Mouse (Mus musculus) cerebellum, postnatal 10 days (tissue): ENCODE measurements at regions not wholly inside any gene's neighbourhood (a gene's known extent, or its start where the extent isn't known, plus 50 kb on each side); places are given as distances from the start of the nearest gene placed in this dataset.

Experiments used
- DNase-seq, 2 experiments: peaks; one replicate each; pipeline ENCODE4 v3.0.0; 2021; ENCODE audit warnings: mixed read lengths in 2 of 2

DNA sequence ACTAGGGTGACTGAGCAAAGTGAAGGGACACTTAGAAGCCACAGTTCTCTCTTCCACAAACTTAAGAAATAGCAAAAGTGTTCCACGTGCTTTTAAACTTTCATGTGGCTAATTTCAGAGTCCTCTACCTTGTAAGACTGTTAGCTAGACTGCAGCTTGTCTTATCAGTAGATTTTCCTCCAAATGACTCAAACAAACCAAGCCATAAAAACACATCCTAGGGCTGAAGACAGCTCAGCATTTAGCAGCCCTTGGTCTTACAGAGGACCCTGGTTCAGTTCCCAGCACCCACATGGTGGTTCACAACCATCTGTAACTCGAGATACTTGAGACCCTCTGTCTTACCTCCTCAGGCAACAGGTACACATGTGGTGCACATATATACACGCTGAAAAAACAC is 209.9 kb upstream of the Klf14 start:
- DNase-seq: no peak

- no peak for DNase-seq
Observed at GRCm38 (mm10) chr6:31169343-31169742, 210.5 kb upstream of the Klf14 start.

DNA sequence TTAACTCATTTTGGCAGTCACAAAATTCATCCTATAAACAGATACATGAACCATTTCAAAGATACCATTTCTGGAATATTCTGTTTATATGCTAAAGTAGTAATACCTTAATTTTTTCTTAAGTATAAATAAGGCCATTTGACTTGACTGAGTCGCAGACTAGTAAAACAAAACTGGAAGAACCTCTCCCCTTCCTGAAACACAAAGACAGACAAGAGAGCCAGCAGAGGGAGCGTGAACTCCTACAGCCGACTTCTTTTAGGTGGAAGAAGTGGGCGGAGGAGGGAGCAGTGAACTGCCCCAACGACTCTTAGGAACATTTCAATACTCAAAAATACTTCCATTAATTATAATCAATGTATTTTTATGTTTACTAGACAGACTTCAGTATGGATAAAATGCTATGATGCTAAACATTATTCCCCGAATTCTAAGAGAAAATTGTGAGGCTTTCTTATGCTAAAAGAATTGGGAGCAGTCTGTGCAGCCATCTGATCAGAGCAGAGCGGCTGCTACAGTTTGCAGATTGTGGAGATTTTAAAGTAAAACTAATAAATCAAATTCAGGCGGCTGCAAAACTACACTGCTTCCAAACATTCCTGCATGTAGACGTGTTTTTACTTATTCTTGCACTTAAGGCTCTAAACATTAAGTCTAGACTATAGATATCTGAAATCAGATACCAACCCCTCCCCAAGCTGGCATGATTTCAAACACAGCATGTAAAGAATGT is 211.2 kb upstream of the Klf14 start:
- DNase-seq: no peak

DNA sequence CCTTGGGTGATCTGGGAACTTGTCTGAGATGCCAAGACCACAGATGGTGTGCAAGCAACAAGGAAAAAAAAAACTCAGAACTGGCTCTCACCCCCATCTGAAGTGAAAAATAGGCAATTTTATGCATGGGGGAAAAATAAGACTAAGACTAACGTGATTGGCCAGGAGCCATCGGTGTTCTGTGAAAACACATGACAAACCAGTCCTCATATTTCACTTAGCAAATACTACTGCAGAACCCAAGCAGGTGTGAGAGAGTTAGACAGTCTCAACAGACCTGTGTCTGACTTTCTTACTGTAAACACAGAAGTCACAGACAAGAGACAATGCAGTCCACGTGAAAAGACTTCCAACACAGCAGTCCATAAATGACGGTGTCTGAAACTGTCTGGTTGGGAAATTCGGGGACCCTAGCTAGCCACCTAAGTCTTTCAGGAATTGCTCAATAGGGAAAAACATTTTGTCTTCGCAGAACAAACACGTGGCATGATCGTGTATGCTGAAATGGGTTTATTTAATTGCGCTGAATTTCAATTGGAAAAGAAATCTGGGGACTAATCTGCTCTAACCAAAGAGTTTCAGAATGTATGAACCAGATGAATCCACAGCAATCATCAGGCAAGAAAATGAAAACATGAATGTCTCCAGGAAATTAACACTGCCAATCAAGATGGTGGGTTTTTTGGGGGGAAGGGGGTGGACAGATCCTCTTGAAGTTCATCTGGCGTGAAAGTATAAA is 213.1 kb upstream of the Klf14 start:
- peak; percentile 55 to 71 for DNase-seq

GRCm38 (mm10) chr6:31175769-31176168 is 216.9 kb upstream of the Klf14 start:
- DNase-seq: no peak

- DNase-seq: peak; percentile 77 to 79
Observed at GRCm38 (mm10) chr6:31176368-31176767, 217.5 kb upstream of the Klf14 start.

GRCm38 (mm10) chr6:31176831-31177230 is 218.0 kb upstream of the Klf14 start:
- no peak for DNase-seq

- DNase-seq: no peak
Observed at GRCm38 (mm10) chr6:31178201-31178880, 219.5 kb upstream of the Klf14 start.

- DNase-seq: no peak
Observed at GRCm38 (mm10) chr6:31182284-31182683, 216.3 kb upstream of the Mkln1 start.

DNA sequence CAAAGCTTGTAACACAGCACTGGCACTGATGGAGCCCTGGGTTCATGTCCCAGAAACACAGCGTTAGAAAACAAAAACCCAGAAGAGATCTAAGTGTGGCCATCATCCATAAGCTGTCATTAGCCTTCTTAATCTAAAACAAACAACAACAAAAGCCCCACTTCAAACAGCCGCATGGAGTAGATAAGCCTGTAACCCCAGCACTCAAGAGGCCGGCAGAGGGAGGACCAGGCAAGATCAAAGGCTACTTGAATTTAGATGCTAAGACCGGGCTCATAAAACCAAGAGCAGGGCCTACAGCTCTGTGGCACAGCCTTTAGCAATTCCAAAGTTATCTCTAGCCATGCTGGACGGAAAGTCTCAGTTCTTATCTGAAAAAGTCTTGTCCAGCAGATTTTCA is 215.4 kb upstream of the Mkln1 start:
- DNase-seq: no peak

DNA sequence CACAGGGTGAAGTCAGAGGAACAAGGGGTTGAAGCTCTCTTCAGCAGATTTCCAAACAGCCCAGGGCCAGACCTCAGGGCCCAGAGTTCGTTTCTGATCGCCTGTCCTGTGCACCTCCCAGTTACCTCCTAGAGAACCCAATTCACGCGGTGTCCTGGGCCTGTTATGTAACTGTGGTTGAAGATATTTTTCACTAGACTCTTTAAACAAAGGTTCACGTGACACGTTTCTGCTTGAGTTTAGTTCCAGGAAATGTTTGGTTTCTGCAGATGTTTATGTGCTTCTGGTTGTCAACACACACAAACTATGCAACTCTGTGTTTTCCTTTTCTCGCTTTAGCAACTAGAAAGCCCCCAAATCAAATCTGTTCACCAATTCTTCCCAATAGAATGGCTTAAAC is 214.0 kb upstream of the Mkln1 start:
- DNase-seq: no peak

DNA sequence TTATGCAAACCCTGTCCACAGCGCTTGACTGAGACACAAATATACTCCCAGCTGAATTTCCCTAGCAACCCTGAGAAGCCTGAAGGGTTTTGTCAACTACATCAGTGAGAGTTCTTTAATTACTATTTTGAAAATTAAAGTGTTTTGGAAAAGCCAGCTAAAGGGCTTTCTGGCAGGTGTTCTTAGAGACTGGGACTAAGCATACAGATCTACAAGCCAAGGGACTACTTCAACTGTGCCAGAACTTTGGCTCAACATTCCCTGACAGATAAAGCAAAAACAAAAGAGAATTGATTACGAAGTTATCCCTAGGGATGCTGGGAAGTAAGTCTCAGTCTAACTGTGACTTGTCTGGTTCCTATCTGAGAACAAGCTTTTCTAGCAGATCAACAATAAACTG is 213.4 kb upstream of the Mkln1 start:
- no peak for DNase-seq

GRCm38 (mm10) chr6:31188066-31188465 is 210.5 kb upstream of the Mkln1 start:
- no peak for DNase-seq

DNA sequence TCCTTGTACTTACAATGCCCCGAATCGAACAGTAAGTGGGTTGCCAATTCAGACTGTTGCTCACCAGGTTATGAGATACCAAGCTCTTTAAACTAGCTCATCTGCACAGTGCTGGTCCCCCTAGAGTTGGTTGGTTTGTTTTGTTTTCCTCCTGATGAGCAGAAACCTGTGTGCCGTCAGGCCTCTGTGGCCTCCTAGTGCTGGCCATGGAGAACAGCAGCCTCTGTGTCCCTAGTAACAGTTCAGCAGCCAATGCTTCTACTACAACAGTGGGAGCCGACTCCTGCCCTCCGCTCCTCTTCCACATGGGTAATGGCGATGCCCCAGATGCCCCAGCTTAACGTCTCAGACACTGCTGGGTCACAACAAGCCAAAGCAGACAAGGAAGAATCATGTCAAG is 209.5 kb upstream of the Mkln1 start:
- peak; percentile 46 to 47 for DNase-seq

DNA sequence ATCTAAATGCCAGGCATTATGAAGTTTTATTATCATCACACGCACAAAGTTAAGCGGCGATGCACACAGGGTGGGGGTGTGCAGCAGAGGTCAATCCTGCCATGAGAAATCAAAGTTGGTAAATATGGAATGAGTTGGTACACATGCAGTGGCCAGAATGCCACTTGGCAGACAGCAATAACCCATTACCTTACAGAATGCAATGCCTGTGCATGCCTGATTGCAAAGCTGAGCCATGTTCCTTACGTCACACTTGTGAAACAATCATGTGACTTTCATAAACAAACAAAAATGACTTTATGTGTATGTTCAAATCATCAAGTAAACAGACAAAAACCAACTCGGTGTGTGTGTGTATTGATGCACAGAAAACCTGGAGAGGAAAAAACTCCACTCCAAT is 208.5 kb upstream of the Mkln1 start:
- no peak for DNase-seq

DNA sequence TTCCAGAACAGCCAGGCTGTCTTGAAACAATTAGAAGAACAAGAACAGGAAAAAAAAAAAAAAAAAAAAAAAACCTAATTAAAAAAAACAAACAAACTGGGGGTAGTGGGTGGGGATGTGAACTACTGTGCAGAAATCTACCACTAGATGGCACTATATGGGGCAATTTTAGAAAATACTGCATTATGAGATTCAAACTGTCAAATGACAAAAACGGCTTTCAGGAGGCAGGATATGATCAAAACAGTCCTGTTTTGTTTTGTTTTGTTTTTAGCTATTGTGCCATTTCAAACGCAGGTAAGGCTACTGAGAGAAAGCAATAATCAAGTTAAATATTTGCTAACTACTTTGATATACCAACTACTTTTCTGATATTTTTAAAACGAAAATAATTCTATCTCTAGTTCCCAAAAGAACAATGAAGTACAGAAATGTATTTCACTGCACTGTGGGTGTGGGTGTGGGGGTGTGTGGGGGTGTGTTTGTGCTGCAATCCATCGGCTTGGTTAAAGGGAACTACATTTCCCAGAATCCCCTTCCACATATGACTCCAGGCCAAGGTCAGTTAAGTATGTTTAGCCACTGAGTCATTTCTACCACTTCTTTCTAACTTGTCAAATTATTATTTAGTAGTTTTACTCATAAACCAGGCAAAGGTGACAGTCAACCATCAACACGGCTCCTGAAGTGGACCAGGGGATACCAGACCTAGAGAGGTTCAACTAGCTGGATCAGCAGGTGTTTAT is 207.7 kb upstream of the Mkln1 start:
- DNase-seq: peak in 1 of 2 experiments; percentile 71

DNA sequence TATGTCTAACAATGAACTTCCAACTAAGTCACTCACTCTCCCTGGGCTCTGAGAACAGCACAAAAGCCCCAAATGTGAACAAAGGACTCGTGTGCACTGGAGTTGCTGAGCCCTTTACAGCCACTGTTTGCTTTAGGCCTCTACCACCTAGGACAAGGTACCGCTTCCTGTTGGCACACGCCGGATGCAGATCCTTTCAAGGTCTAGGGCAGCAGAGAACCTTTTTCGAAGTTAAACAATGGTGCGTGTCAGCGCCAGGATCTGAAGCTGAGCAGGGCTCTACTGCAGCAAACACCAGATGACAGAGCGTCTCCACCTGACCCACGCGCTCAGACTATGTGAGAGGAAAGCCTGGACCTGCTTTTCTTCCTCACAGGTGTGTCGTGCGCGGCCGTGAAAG is 207.0 kb upstream of the Mkln1 start:
- no peak for DNase-seq

- DNase-seq: no peak
Observed at GRCm38 (mm10) chr6:31192197-31192596, 206.3 kb upstream of the Mkln1 start.

- DNase-seq: no peak
Observed at GRCm38 (mm10) chr6:31193202-31193601, 205.3 kb upstream of the Mkln1 start.

GRCm38 (mm10) chr6:31197631-31198338 is 200.8 kb upstream of the Mkln1 start:
- peak; percentile 49 to 55 for DNase-seq

DNA sequence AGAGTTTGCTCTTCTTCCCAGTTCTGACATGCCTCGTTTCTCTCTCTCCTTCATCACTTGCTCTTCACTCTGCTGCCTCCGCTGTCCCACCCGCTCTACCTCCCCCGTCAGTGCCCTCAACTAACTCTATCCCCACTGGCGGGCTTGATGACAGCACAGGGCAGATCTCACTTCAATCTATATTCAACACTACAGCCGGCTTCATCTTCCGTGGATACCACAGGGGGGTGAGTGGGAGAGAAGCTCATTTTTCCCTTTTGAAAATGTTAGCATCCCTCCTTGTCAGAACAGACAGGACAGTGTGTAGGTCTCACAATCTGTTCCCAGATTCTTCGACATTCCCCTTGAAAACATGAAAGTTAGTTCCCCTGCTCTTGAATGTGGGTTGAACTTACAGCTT is 200.2 kb upstream of the Mkln1 start:
- DNase-seq: no peak

DNA sequence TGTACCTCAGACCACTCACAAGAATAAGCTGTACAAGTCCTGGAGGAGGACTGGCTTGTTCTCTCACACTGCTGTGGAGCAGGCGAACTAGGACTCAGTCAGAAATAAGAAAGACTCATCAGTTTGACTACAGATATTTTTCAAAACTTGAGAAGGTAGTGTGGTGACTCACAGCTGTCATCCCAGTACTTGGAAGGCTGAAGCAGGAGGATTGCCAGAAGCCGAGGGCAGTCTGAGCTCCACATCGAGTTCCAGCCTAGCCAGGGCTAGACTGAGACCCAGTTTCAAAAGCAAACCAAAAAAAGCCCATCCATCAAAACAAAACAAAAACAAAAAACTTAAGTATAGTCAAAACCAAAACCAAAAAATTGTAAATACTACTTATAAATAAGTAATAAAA is 197.8 kb upstream of the Mkln1 start:
- no peak for DNase-seq
